Mouse (Mus musculus) urinary bladder, postnatal 36 days (tissue): Measurements from ENCODE around the gene Commd2.
A peak's percentile ranks its signal among the peaks of the same experiment; 100 is the strongest.

Source experiments
- DNase-seq, 2 experiments: peaks; one replicate each; pipeline ENCODE4 v3.0.0; 2022; ENCODE audit warnings: low spot score in 2 of 2, mixed read lengths in 1 of 2

Commd2 gene

GRCm38 (mm10) chr3:57651231-57651864, at the start of gene Commd2:
Gene Commd2, minus strand, starts transcription at chr3:57651715.
- DNase-seq, result peak; percentile 85 to 88

DNA sequence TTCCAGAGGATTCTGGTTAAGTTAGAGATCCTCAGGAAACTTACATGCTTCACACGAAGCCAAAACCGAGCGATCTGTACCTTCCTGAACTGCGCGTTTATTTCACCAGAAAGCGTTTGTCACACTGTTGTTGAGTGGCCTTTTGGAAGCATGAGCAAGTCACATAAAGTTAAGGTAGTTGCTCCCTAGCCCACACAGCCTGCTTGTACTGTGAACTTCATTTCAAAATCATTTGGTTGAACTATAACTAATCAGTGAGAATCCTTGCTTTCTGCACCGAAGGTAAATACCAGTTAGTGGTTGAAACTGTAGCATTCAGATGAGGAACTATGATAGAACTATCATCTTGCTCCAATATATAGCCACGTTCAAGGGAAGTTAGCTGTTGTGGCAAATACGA, 45.3 kb upstream of the Commd2 start:
- DNase-seq, result no peak

DNA sequence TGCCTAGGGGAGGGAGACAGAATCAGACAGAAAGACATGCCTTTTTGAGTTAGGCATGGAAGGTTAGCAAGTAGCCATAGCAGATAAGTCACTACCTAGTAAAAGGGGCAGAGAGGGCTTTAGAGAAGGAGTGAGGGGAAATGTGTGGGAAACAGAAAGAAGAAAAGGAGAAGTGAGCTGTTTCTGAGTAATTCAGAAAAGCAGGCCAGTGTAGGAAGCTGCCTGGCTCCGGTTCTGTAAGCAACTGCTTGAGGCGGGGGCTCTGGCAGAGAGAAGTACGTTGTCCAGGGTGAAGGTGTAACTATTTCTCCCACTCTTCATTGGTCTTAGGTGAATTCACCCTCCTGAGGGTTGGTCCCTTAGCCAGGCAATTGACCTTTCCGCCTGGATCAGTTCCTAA, 44.7 kb upstream of the Commd2 start:
- DNase-seq, result no peak

DNA sequence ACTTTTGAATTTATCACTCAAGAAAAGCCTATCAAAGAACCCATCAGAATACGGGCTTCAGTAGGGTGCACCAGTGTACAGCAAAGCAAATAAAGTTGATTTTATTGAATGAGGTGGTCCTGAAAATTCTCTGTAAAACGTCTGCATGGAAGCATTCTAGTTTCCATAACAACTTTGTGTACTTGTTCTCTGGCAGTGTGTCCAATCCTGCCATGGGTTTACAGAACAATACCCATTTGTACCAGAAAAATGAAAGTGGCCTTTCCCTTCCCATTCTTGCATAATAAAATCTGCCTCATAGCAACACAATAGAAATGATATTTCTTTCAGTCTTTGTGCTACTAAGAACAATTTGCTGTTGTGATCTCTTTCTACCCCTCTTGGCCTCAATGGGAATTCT, 41.2 kb upstream of the Commd2 start, which contains the start of gene Ankub1:
Gene Ankub1 (minus strand): TSS at position 81 of the 400 bp plus-strand sequence.
- no peak for DNase-seq

DNA sequence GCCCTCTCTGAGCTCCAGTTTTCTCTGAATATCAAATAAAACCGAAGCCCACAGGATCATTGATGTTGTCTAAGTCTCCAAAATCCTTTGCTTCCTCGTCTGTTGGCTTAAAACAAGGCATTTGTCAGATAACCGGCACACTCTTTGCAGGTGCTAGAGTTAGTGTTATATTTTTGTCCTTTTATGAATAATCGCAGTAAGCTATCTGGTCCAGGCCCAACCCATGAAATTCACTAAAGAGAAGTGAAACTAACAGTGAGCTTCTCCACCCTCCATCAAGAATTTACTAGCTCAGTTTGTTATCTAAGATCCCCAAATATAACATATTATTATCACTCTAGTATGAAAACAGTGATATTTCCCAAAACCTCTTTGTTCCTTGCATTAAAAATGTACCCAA, 40.3 kb upstream of the Commd2 start:
- DNase-seq, result no peak

DNA sequence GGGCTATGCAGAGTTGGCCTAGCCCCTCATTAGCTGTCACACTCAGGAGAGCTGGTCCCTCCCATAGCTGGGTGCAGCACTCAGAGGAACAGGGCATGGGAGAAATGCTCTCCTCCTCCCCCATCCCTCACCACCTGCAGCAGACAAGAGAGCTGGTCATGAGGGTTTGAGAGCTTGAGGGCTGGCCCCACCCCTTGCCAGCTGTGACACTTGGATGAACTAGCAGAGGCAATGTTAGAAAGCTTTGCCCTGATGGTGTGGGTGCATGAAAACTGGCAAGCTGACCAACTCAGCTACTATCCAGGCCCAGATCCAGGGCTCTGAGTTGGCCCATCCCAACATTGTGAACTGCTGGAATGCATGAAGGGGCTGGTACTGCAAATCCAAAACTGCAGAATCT, 26.3 kb upstream of the Commd2 start:
- DNase-seq, result no peak

GRCm38 (mm10) chr3:57674075-57674474, 22.6 kb upstream of the Commd2 start:
- DNase-seq, result no peak

DNA sequence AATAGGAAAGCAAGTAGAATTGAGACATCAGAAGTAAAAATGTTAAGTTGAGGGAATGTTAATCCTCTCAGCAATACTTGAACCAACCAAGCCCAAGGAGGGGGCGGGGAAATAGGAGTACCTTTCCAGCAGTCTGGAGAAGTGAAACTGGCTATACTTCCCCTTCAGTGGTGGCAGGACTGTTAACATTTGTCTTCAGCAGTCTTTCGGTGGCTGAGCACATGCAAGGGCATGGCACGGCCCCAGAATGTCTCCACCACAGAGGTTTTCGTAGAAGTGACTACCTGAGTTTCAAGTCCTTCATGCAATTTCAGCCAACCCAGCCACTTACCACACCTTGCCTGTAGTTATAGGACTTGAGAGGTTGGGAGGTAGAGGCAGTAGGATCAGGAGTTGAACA, 22.1 kb upstream of the Commd2 start:
- DNase-seq, result no peak

- DNase-seq, result peak; percentile 31 to 61
These were observed 15.7 kb upstream of the Commd2 start for GRCm38 (mm10) chr3:57667054-57667723.

GRCm38 (mm10) chr3:57665880-57666279, 14.4 kb upstream of the Commd2 start:
- no peak for DNase-seq

- DNase-seq, result no peak
These were observed 13.2 kb upstream of the Commd2 start for GRCm38 (mm10) chr3:57664682-57665081.

- DNase-seq, result peak in 1 of 2 experiments; percentile 10
These were observed 12.2 kb upstream of the Commd2 start for GRCm38 (mm10) chr3:57663731-57664130.

DNA sequence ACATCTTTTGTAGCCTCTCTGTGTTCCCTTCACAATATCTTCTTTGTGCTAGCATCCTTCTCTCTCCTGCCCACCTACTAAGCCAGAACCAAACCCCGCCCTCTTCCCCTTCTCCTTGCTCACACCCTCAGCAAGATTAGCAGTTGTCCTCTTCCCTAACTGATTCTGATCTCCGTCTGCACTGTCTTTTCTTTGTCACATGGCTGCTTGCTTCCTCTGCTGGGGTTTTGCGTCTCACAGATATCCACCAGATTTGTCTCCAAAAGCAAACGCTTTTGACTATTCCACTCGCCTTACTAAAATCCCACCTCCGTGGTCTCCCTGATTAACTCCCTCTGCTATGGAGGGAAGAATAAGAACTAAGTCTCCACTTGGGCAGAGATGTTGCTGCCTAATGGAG, 7.1 kb upstream of the Commd2 start:
- no peak for DNase-seq

- no peak for DNase-seq
These were observed 2.1 kb upstream of the Commd2 start for GRCm38 (mm10) chr3:57653646-57654045.

GRCm38 (mm10) chr3:57652485-57652884, 970 bp upstream of the Commd2 start:
- no peak for DNase-seq

GRCm38 (mm10) chr3:57651865-57652259, 347 bp upstream of the Commd2 start:
- no peak for DNase-seq

DNA sequence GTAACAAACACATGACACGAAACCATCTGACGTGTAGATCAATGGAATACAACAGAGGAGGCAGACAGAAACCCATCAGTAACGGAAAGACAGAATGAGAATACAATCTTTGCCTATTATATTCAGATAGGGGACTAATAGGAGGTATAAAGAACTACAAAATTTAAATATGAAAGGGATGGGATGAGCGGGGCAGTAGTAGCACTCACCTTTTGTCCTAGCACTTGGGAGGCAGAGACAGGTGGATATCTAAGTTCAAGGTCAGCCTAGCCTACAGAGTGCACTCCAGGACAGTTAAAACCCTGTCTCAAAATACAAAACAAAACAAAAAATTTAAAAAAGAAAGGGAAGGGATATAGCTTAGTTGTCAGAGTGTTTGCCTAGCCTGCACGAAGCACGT, 8.3 kb downstream of the Commd2 start:
- no peak for DNase-seq

GRCm38 (mm10) chr3:57637596-57637995, 13.9 kb downstream of the Commd2 start:
- no peak for DNase-seq

GRCm38 (mm10) chr3:57634763-57635487, 16.6 kb downstream of the Commd2 start:
- DNase-seq, result no peak

- DNase-seq, result no peak
These were observed 24.5 kb downstream of the Commd2 start for GRCm38 (mm10) chr3:57626954-57627513.

DNA sequence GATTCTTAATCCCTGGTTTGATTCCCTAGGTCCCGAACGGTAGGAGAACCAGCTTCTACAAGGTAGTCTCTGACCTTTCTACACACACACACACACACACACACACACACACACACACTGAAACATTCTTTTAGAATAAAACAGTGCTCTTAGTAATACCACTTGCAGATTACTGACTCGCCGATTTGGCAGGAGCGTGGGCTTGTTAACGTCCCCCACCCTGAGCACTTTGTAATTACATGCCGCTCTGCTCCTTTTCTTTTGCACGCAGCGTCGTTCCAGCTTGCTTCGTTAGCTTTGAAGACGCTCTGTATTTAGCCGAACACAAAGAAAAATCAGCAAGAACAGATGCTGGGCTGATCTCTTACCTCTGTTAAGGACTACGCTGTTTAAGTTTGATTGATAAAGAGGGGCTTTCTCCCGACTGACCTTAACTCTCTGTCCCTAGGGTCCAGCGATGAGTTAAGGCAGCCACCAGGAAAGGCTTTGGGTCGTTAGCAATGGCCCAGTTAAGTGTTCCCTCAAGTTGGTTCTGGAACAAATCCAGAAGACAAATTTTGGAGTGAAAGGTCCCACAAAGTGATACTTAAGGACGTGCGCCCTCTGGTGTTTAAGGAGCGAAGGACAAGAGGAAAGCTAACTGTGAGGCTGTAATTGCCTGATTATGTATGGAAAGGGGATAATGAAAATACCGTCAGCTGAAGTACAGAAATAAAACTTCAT, 26.1 kb downstream of the Commd2 start:
- DNase-seq, result peak; percentile 61 to 74

GRCm38 (mm10) chr3:57619718-57620117, 31.8 kb downstream of the Commd2 start:
- no peak for DNase-seq
